Mouse (Mus musculus) thymus, adult 2 months (tissue): Measurements from ENCODE around the gene Actr5. TPM values are rescaled to one million over a fixed set of nuclear protein-coding genes. Genes with fewer than 3 reads are reported as not detected.

Source experiments
- DNase-seq: peaks from one replicate; pipeline ENCODE4 v3.0.0; 2021
- H3K27ac ChIP-seq: fragments of 200-500 bp; 2 replicates; pipeline ENCODE4 v1.5.1; 2012; ENCODE audit warnings: low read length, control low read depth; ENCODE audit not compliant: control insufficient read depth, insufficient read depth
- H3K27me3 ChIP-seq: fragments of 200-500 bp; 2 replicates; pipeline ENCODE4 v1.6.1; 2012; ENCODE audit warnings: mild to moderate bottlenecking, low read length, moderate library complexity, mixed read lengths; ENCODE audit not compliant: control insufficient read depth, insufficient read depth
- H3K36me3 ChIP-seq: fragments of 200-500 bp; 2 replicates; pipeline ENCODE4 v1.6.1; 2012; ENCODE audit warnings: mild to moderate bottlenecking, low read length, moderate library complexity; ENCODE audit not compliant: control insufficient read depth, insufficient read depth
- H3K4me1 ChIP-seq: fragments of 200-500 bp; replicated peaks from 2 replicates; pipeline ENCODE4 v1.6.1; 2012; ENCODE audit warnings: low read length; ENCODE audit not compliant: control insufficient read depth, insufficient read depth
- H3K4me3 ChIP-seq: fragments of 200-500 bp; 2 replicates; pipeline ENCODE4 v1.5.1; 2012; ENCODE audit warnings: mild to moderate bottlenecking, low read length, control low read depth, moderate library complexity; ENCODE audit not compliant: control insufficient read depth, insufficient read depth
- CTCF ChIP-seq: fragments of 200-500 bp; IDR thresholded peaks from 2 replicates; pipeline ENCODE4 v1.5.1; 2012; ENCODE audit warnings: mild to moderate bottlenecking, control low read depth, low read length, moderate library complexity, borderline replicate concordance; ENCODE audit not compliant: control insufficient read depth, poor library complexity, insufficient read depth; ENCODE audit errors: extremely low read depth
- POLR2A ChIP-seq: fragments of 200-500 bp; IDR thresholded peaks from 2 replicates; pipeline ENCODE4 v1.6.1; 2012; ENCODE audit warnings: mild to moderate bottlenecking, low read length, control low read depth, moderate library complexity; ENCODE audit not compliant: control insufficient read depth, poor library complexity, insufficient read depth; ENCODE audit errors: extremely low read depth
- WGBS: fragments of 180-500 bp; shearing (Covaris S2); methylation state at CpG from one replicate; pipeline ENCODE4 v1.1.7; 2018; 5-methylcytosine and 5-hydroxymethylcytosine counted together
- polyA plus RNA-seq: library from polyadenylated mRNA; depleted of rRNA; stranded (reverse); fragments of >200 nt; gene quantifications from 2 replicates; pipeline ENCODE4 v1.2.3, GENCODE M21; 2012

Gene Actr5
- polyA plus RNA-seq, 1 experiment = 24.8 TPM

DNA sequence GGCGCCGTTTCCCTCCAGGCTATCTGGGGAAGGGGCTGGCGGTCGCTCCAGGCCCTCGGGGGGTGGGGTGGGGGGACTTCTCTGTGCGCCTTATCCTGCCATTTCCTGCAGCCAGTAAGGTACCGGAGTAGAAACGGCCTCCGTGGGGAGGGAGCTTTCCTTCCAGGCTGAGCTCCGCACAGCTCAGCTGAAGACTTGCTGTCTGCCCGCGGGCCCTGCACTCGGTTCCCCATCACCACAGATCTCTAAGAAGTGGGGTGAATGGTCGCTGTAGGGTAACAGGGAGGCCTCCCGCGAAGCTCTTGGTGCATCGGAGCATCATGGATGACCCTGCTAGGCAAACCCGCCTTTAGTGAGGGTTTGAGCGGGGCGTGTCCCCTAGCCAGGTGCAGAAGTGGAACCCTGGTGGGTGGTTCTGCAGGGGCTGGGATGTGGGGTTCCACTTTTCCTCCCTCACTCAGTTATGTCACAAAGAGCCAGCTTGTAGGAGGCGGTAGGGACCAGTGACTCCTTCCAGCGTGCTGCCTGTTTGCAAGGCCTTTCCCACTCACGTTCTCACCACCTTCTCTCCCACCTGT lies 43.8 kb downstream of the Actr5 start:
- H3K36me3 ChIP-seq = no peaks in the 10 kb centered on the region
- peak overlapping the region; percentile 92 for H3K4me3 ChIP-seq
- no peaks in the 10 kb centered on the region for H3K27me3 ChIP-seq
- peaks cover 52% of the 10 kb centered on the region for H3K4me1 ChIP-seq
- 5% methylated on average over 23 of the region's 23 CpGs for WGBS
- peak overlapping the region; percentile 99 for H3K27ac ChIP-seq
- TF ChIP-seq CTCF (no peak), POLR2A (no peak)
- peak; percentile 64 for DNase-seq

- Histone ChIP-seq H3K27ac (peak overlapping the region; percentile 99), H3K4me1 (peaks cover 61% of the 10 kb centered on the region), H3K36me3 (no peaks in the 10 kb centered on the region), H3K4me3 (peak overlapping the region; percentile 92), H3K27me3 (no peaks in the 10 kb centered on the region)
- TF ChIP-seq CTCF (no peak), POLR2A (no peak; the same call in 1 of the 2 replicates)
- 26% methylated on average over 13 of the region's 13 CpGs for WGBS
- peak; percentile 67 for DNase-seq
Measured at GRCm38 (mm10) chr2:158669199-158670195, 44.8 kb downstream of the Actr5 start.

GRCm38 (mm10) chr2:158670571-158670970 lies 45.9 kb downstream of the Actr5 start:
- 88% methylated on average over 10 of the region's 10 CpGs for WGBS
- no peak overlapping the region for H3K4me3 ChIP-seq
- no peak for DNase-seq
- H3K36me3 ChIP-seq = no peaks in the 10 kb centered on the region
- TF ChIP-seq CTCF = no peak
- TF ChIP-seq POLR2A = no peak
- H3K27ac ChIP-seq = peak overlapping the region; percentile 21; the same call in 1 of the 2 replicates
- H3K4me1 ChIP-seq = peaks cover 63% of the 10 kb centered on the region
- no peaks in the 10 kb centered on the region for H3K27me3 ChIP-seq

- H3K27ac ChIP-seq = peak overlapping the region; percentile 81
Measured at GRCm38 (mm10) chr2:158672829-158673228, 48.1 kb downstream of the Actr5 start.

GRCm38 (mm10) chr2:158673493-158673892 lies 48.8 kb downstream of the Actr5 start:
- Histone ChIP-seq H3K36me3 (no peaks in the 10 kb centered on the region), H3K4me3 (no peak overlapping the region), H3K4me1 (peaks cover 71% of the 10 kb centered on the region), H3K27me3 (no peaks in the 10 kb centered on the region), H3K27ac (peak overlapping the region; percentile 81)
- no peak for TF ChIP-seq CTCF
- TF ChIP-seq POLR2A = no peak
- peak; percentile 51 for DNase-seq
- 9% methylated on average over 4 of the region's 4 CpGs for WGBS

More at GRCm38 (mm10) chr2:158672829-158673228, 48.1 kb downstream of the Actr5 start:
- H3K36me3 ChIP-seq = no peaks in the 10 kb centered on the region
- TF ChIP-seq POLR2A (no peak), CTCF (no peak)
- no peak for DNase-seq
- no peaks in the 10 kb centered on the region for H3K27me3 ChIP-seq
- no peak overlapping the region; the same call in 1 of the 2 replicates for H3K4me3 ChIP-seq
- peaks cover 65% of the 10 kb centered on the region for H3K4me1 ChIP-seq
- 10% methylated on average over 6 of the region's 6 CpGs for WGBS

DNA sequence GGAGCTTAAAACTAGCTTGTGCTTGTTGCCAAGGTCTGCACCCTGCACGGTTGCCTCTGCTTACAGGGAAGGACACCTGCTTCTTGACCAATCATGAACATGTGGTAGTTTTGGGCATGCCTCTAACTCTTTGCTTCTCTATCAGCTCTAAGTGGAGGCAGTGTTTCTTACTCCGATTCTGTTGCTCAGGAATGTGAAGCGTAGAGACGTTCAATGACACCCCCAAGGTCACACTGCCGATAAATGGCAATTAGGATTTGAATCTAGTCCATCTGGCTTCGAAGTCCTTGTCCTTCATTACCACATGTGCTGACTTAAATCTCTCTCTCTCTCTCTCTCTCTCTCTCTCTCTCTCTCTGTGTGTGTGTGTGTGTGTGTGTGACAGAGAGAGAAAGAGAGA lies 49.4 kb downstream of the Actr5 start:
- H3K4me3 ChIP-seq = no peak overlapping the region
- peak overlapping the region; percentile 81; the same call in 1 of the 2 replicates for H3K27ac ChIP-seq
- peaks cover 72% of the 10 kb centered on the region for H3K4me1 ChIP-seq
- 69% methylated on average over 6 of the region's 6 CpGs for WGBS
- H3K27me3 ChIP-seq = no peaks in the 10 kb centered on the region
- H3K36me3 ChIP-seq = no peaks in the 10 kb centered on the region
- no peak for TF ChIP-seq CTCF
- TF ChIP-seq POLR2A = no peak
- no peak for DNase-seq
